Mouse (Mus musculus): Measurements from ENCODE around the gene Pgap1.

GRCm38 (mm10) chr1:54492435-54492841, 65.0 kb downstream of the Pgap1 start:
- TF ChIP-seq CHD2 (IDR thresholded peaks at IDR 0.05; ENCODE audit: low read depth, low read length), result no peak
- TF ChIP-seq MAFK (IDR thresholded peaks at IDR 0.05; ENCODE audit: insufficient read depth, low read depth, low read length), result no peak
- TF ChIP-seq ZNF384 (IDR thresholded peaks at IDR 0.05; ENCODE audit: low read depth, low read length), result no peak
